Mouse (Mus musculus): ENCODE measurements around the gene Lmod3. TPM values are rescaled to one million over a fixed set of nuclear protein-coding genes. Genes with fewer than 3 reads are reported as not detected.

The Lmod3 gene
- polyA plus RNA-seq, 1 experiment from 2014 or later: 0.13 TPM

GRCm38 (mm10) chr6:97240092-97240491 is 12.5 kb downstream of the Lmod3 start:
- Histone ChIP-seq H3K4me3 (no peak overlapping the region), H3K36me3 (no peaks in the 10 kb centered on the region), H3K27ac (no peak overlapping the region), H3K4me1 (no peaks in the 10 kb centered on the region), H3K9me3 (replicated peaks) (no peaks in the 10 kb centered on the region; the same call in 1 of the 2 replicates), H3K27me3 (ENCODE audit: low read depth, poor library complexity, severe bottlenecking) (no peaks in the 10 kb centered on the region)
- 92% methylated on average over 5 of the region's 5 CpGs for WGBS
- no peak for DNase-seq (ENCODE audit: low spot score)

DNA sequence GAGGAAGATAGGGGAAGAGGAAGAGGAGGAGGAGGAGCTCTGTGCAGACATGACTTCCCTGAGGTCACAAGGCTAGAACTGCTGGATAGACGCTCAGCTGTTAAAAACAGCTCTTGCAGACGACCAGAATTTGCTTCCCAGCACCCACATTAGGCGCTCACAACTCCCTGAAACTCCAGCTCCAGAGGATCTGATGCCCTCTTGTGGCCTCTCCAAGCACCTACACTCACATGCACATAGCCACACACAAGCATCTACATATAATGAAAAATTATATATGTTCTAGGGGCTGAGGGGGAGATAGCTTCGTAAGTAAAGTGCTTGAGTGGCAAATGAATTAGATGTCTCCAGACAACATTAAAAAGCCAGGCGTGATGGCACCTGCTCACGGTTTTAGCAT is 13.2 kb downstream of the Lmod3 start:
- Histone ChIP-seq H3K4me1 (no peaks in the 10 kb centered on the region), H3K9me3 (replicated peaks) (no peaks in the 10 kb centered on the region; the same call in 1 of the 2 replicates), H3K27me3 (ENCODE audit: low read depth, poor library complexity, severe bottlenecking) (no peaks in the 10 kb centered on the region), H3K27ac (no peak overlapping the region), H3K4me3 (no peak overlapping the region), H3K36me3 (no peaks in the 10 kb centered on the region)
- DNase-seq (ENCODE audit: low spot score): no peak
- 95% methylated on average over 6 of the region's 6 CpGs for WGBS

DNA sequence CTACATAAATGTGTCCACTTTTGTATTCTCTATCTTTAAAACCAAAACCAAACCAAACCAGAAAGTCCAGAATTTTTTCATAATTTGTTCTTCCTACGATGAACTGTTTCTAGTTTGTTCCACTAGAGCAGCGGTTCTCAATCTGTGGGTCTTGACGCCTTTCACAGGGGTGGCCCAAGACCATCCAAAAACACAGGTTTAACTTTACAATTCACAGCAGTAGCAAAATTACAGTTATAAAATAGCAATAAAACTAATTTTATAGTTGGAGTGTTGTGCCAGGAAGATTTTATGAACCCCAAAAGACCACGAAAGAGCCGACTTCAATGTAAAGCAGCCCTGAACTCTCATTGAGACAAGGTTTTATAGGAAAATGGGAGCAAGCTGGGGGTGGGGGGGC is 16.5 kb downstream of the Lmod3 start:
- H3K27ac ChIP-seq: no peak overlapping the region
- peaks cover 5% of the 10 kb centered on the region; the same call in 1 of the 2 replicates for H3K36me3 ChIP-seq
- no peak for DNase-seq (ENCODE audit: low spot score)
- H3K27me3 ChIP-seq (ENCODE audit: low read depth, poor library complexity, severe bottlenecking): no peaks in the 10 kb centered on the region
- no peaks in the 10 kb centered on the region for H3K4me1 ChIP-seq
- whole genome bisulfite sequencing: 93% methylated on average over 5 of the region's 5 CpGs
- no peaks in the 10 kb centered on the region; the same call in 1 of the 2 replicates for H3K9me3 ChIP-seq (replicated peaks)
- no peak overlapping the region for H3K4me3 ChIP-seq

DNA sequence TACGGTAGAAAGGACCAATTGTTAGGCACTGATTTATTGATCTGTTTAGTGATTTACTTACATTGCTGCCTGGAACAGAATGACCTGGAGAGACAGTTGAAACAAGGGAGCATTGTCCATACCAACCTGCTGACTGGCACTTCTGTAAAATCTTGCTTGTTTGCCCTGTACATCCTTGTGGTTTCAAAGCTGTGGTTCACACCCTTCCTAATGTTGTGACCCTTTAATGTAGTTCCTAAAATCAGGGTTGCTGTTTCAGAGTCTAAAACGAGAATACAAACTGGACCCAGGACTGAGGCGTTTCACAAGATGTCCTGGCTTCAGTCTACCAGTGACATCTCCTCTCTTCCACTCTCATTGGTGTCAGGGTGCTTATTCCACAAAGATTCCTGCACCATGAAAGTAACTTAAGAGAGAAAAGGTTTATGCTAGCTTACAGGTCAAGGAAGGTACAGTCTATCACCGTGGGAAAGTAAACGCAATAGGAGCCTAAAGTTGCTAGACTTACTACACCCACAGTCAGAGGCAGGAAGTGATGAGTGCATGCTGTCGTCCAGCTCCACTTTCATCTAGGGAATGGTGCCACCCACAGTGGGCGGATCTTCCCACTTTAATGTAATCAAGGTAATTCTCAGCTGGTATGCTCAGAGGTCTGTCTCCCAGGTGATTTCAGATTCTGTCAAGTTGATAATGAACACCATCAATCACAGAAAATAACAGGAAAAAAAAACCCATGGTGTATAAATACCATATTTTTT is 17.5 kb downstream of the Lmod3 start:
- no peak for DNase-seq (ENCODE audit: low spot score)
- Histone ChIP-seq H3K36me3 (peaks cover 5% of the 10 kb centered on the region; the same call in 1 of the 2 replicates), H3K27ac (no peak overlapping the region), H3K4me3 (no peak overlapping the region), H3K27me3 (ENCODE audit: low read depth, poor library complexity, severe bottlenecking) (no peaks in the 10 kb centered on the region), H3K4me1 (no peaks in the 10 kb centered on the region), H3K9me3 (replicated peaks) (no peaks in the 10 kb centered on the region; the same call in 1 of the 2 replicates)
- WGBS: 89% methylated on average over 7 of the region's 7 CpGs

GRCm38 (mm10) chr6:97227067-97227847 is 25.3 kb downstream of the Lmod3 start:
- Histone ChIP-seq H3K9me3 (replicated peaks) (no peaks in the 10 kb centered on the region), H3K27ac (no peak overlapping the region), H3K36me3 (peaks cover 6% of the 10 kb centered on the region; the same call in 1 of the 2 replicates), H3K4me1 (peaks cover 10% of the 10 kb centered on the region; the same call in 1 of the 2 replicates), H3K27me3 (ENCODE audit: low read depth, poor library complexity, severe bottlenecking) (no peaks in the 10 kb centered on the region), H3K4me3 (no peak overlapping the region)
- 96% methylated on average over 9 of the region's 9 CpGs for WGBS
- no peak for DNase-seq (ENCODE audit: low spot score)

DNA sequence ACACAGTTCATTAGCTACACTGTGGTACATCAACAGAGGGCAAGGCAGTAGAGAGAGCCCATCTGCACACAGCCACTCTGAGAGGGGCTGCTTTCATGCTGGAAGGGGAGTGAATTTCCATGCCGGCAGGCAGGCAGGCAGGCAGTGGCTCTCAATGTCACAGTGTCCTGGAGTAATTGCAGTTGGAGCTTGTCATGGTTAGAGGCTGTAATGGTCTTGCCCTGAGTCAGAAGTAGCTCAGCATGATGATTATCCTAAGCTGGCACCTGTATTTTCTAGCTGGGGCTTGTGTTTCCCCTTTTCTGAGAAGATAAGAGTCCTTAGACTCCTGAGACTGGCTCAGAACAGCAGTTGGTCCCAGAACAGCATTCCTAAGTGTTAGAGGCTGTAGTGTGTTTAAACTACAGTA is 26.5 kb downstream of the Lmod3 start:
- H3K27me3 ChIP-seq (ENCODE audit: low read depth, poor library complexity, severe bottlenecking): no peaks in the 10 kb centered on the region
- H3K36me3 ChIP-seq: peaks cover 6% of the 10 kb centered on the region; the same call in 1 of the 2 replicates
- no peak overlapping the region for H3K27ac ChIP-seq
- DNase-seq (ENCODE audit: low spot score): no peak
- 69% methylated on average over 1 of the region's 1 CpGs for WGBS
- no peaks in the 10 kb centered on the region for H3K9me3 ChIP-seq (replicated peaks)
- H3K4me1 ChIP-seq: peaks cover 22% of the 10 kb centered on the region; the same call in 1 of the 2 replicates
- no peak overlapping the region for H3K4me3 ChIP-seq

DNA sequence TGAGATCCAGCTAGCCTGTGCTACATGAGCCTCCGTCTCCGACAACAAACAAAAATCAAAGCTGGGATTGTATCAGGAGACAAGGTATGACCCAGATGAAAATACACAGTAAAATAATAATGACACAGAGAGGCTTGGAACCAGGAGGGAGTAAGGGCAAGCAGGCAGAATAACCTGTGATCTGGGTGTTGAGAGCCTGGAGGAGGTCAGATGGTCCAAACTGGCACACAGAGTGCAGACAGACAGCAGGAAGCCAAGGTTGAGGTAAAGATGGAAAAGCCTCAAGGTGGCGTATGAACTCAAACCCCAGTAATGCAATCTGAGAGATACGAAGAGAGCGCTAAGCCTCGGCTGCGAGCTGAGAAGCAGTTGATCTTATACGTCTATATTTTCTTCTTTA is 28.1 kb downstream of the Lmod3 start:
- 97% methylated on average over 8 of the region's 8 CpGs for WGBS
- Histone ChIP-seq H3K4me3 (no peak overlapping the region), H3K27me3 (ENCODE audit: low read depth, poor library complexity, severe bottlenecking) (no peaks in the 10 kb centered on the region), H3K27ac (no peak overlapping the region), H3K9me3 (replicated peaks) (no peaks in the 10 kb centered on the region), H3K36me3 (peaks cover 2% of the 10 kb centered on the region; the same call in 1 of the 2 replicates), H3K4me1 (peaks cover 22% of the 10 kb centered on the region; the same call in 1 of the 2 replicates)
- DNase-seq (ENCODE audit: low spot score): no peak

DNA sequence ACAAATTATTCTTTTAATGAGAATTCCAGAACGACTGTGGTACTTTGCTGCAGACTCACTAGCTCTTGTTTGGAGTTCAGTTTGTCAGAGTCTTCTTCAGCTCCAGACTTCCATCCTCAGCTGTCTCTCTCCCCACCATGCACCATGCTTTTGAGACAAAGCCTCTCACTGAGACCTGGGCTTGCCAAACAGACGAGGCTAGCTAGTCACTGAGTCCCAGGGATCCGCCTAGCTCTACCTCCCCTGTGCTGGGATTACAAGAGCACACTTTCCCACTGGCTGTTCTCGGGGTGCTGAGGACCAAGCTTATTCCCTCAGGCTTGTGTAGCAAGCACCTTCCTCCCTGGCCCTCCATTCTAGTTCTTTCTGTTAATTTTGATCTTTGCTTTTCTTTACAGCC is 29.0 kb downstream of the Lmod3 start:
- DNase-seq (ENCODE audit: low spot score): peak; percentile 23
- Histone ChIP-seq H3K9me3 (replicated peaks) (no peaks in the 10 kb centered on the region), H3K27ac (0 out of 2 replicates have a peak overlapping the region, but pooled peaks have one; percentile 25), H3K36me3 (no peaks in the 10 kb centered on the region), H3K27me3 (ENCODE audit: low read depth, poor library complexity, severe bottlenecking) (no peaks in the 10 kb centered on the region), H3K4me1 (peaks cover 22% of the 10 kb centered on the region; the same call in 1 of the 2 replicates), H3K4me3 (no peak overlapping the region)
- WGBS: 81% methylated on average over 4 of the region's 4 CpGs

DNA sequence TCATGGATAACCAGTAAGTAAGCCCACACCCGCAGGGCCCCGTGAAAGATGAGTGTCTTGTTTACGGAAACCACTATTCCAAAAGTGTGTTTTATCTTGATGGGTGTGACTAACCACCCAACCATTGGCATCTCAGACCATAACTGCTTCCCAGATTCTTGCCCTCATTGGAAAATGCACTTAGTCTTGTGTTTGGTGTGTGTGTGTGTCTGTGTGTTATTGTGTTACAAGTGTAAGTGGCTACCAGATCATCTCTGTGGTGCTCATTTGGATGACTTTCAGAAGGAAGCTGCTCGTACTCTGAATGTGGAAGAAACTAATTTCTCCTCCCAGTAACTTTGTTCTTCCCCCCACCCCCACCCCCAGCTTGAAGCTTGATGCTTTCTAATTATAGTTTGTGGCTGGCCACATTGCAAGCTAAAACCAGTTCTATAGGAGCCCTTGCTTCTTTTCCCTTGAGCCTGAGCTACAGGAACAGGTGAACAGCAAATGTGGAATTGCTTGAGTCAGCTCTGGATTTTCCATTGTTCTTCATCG is 29.6 kb downstream of the Lmod3 start:
- H3K36me3 ChIP-seq: no peaks in the 10 kb centered on the region
- peak; percentile 28 for DNase-seq (ENCODE audit: low spot score)
- peaks cover 22% of the 10 kb centered on the region; the same call in 1 of the 2 replicates for H3K4me1 ChIP-seq
- H3K9me3 ChIP-seq (replicated peaks): no peaks in the 10 kb centered on the region
- no peak overlapping the region for H3K4me3 ChIP-seq
- WGBS: 74% methylated on average over 5 of the region's 5 CpGs
- no peaks in the 10 kb centered on the region for H3K27me3 ChIP-seq (ENCODE audit: low read depth, poor library complexity, severe bottlenecking)
- H3K27ac ChIP-seq: no peak overlapping the region

DNA sequence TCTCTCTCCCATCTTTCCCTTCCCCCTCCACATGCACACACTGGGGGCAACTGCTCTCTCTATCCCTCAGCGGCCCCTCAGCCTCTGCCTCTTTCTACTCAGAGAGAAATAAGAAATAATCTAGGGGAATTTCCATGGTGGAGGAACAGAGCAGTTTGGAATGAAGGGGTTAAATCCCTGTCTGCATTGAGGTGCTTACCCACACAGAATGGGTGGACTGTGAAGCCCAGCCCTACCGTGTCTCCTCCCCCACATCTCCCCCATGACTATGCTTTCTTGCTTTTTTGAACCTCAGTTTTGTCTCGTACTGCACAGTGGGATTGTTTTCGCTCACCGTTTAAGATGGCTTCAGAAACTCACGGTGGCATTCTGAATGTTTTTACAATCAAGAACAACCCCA is 30.2 kb downstream of the Lmod3 start:
- DNase-seq (ENCODE audit: low spot score): peak; percentile 15
- H3K27ac ChIP-seq: peak overlapping the region; percentile 42; the same call in 1 of the 2 replicates
- H3K27me3 ChIP-seq (ENCODE audit: low read depth, poor library complexity, severe bottlenecking): no peaks in the 10 kb centered on the region
- no peaks in the 10 kb centered on the region for H3K36me3 ChIP-seq
- H3K9me3 ChIP-seq (replicated peaks): no peaks in the 10 kb centered on the region
- WGBS: 65% methylated on average over 6 of the region's 6 CpGs
- peaks cover 22% of the 10 kb centered on the region; the same call in 1 of the 2 replicates for H3K4me1 ChIP-seq
- no peak overlapping the region for H3K4me3 ChIP-seq

DNA sequence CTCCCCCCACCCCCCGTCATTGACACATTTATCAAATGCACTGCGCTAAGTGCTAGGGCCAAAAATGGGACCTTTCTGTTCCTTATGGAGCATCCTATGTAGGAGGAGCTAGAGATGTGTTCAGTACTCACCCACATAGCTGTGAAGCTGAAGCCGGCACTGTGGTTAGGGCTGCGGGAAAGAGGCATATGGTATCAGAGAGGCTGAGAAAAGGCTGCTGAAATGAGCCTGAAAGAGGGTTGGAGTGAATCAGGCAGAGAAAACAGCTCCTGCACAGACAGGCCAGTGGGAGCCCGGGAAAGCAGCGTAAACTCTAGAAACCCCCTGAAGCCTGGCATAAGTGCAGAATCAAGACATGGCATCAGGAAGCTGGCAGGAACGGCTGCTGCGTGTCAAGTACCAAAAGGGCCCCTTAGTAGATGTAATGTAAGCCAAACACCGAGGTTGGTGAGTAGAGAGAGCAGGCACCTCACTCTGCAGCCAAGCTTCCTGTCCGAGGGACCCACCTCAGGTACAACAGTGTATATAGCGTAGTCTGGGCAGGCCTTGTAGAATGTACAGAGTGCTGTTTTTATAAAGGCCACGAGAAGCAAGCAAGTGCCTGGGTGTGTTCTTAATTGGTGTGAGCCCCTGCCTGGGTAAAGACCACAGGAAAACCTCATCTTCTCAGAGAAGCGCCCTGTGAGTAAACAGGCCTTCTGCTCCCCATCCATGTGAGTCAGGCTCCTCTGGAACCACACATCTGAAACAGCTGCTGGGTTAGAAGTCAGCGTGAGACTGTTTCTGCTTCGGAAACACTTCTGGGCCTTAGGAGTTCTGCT is 31.1 kb downstream of the Lmod3 start:
- H3K4me3 ChIP-seq: no peak overlapping the region
- H3K27ac ChIP-seq: peak overlapping the region; percentile 42; the same call in 1 of the 2 replicates
- peaks cover 22% of the 10 kb centered on the region; the same call in 1 of the 2 replicates for H3K4me1 ChIP-seq
- DNase-seq (ENCODE audit: low spot score): peak; percentile 28
- 76% methylated on average over 15 of the region's 15 CpGs for WGBS
- H3K27me3 ChIP-seq (ENCODE audit: low read depth, poor library complexity, severe bottlenecking): no peaks in the 10 kb centered on the region
- H3K36me3 ChIP-seq: no peaks in the 10 kb centered on the region
- H3K9me3 ChIP-seq (replicated peaks): no peaks in the 10 kb centered on the region

- Histone ChIP-seq H3K36me3 (no peaks in the 10 kb centered on the region), H3K9me3 (replicated peaks) (no peaks in the 10 kb centered on the region), H3K27me3 (ENCODE audit: low read depth, poor library complexity, severe bottlenecking) (no peaks in the 10 kb centered on the region), H3K4me3 (no peak overlapping the region), H3K4me1 (peaks cover 22% of the 10 kb centered on the region; the same call in 1 of the 2 replicates), H3K27ac (no peak overlapping the region)
- WGBS: 76% methylated on average over 3 of the region's 5 CpGs
- peak; percentile 5 for DNase-seq (ENCODE audit: low spot score)
Observed at GRCm38 (mm10) chr6:97220672-97221071, 31.9 kb downstream of the Lmod3 start.
